Mouse (Mus musculus): ENCODE results near the gene 4632433K11Rik. TPM values are rescaled to one million over a fixed set of nuclear protein-coding genes. Genes with fewer than 3 reads are reported as not detected.
A peak's percentile ranks its signal among the peaks of the same experiment; 100 is the strongest.

Gene 4632433K11Rik
- total and polyA plus RNA-seq, 3 experiments = not detected

DNA sequence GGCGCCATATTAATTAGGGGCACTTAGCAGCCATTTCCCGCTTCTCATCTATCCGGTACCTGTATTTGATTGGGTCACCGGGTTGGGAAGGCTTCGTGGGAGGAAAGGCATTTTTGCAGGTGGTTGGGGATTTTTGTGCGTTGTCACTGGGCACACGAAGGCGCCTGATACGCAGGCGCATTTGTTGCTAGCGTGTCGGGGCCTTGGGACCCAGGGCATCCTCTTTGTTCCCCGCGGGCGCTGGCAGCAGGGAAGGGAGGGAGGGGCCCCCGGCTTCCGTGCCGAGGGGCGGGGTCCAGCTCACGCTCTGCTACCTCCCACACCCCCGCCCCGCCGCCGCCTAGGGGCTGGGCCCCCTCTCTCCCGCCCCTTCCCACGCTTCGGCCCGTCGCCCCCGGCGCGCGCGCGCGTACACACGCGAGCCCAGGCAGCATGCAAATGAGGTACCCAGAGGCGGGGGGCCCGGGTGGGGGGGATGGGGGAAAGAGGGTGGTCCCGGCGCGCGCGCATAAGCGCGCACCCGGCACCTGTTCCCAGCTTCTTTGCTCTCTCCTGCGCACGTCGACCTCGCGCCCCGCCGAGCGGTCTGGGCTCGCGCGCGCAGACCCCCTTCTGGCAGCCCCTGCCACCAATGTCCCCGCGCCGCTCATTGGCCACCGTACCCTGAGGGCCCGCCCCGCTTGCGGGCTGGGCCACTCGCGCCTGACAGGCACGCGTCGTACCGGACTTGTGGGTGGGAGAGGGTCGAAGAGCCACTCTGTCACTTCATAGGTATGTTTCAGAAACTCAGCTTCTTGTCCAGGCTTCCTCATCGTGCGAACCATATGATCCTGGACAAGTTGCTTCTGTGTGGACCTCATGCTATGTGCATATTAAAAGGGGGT, 18.6 kb upstream of the 4632433K11Rik start, which contains the start of gene Gm44973 (continued):
- peak; percentile 75 for TF ChIP-seq HCFC1 (IDR thresholded peaks at IDR 0.05; ENCODE audit: low read depth, low read length)
- no peak; the same call in 1 of the 2 replicates for TF ChIP-seq KAT2A (conservative IDR thresholded peaks at IDR 0.05; ENCODE audit: low read depth, low read length)
- no peak; the same call in 1 of the 2 replicates for TF ChIP-seq TCF12 (IDR thresholded peaks at IDR 0.05; ENCODE audit: low read depth, low read length)
- 0 out of 4 replicates have a peak, but pooled peaks of 1 of the 2 experiments have one; percentile 7 for TF ChIP-seq EP300 (IDR thresholded peaks at IDR 0.05; ENCODE audit: low read depth in 1 of 2, low read length in 2 of 2)

DNA sequence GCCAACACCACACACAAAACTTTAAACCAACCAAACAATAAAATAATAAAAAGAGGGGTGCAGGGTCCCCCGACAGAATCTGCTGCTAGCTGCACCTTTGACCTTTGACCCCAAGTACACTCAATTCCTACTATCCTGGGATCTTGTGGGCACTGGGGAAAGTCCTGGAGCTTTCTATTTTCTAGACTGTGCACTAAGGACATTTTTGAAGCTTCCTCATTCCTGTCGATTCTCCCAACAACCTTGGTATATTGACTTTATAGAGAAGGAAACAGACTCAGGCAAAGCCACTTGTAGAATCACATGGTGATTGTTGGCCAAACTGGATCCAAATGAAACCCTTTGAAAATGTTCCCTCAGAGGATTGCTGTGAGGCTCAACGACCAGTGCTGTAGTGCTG, 17.9 kb upstream of the 4632433K11Rik start:
- Histone ChIP-seq H3K9me3 (replicated peaks; ENCODE audit: insufficient read depth, low read length) (no peaks in the 10 kb centered on the region), H3K27me3 (ENCODE audit: control insufficient read depth in 1 of 2, insufficient read depth in 2 of 2, low read length in 2 of 2) (no peaks in the 10 kb centered on the region), H3K27ac (ENCODE audit: control insufficient read depth, low read depth, low read length) (peak overlapping the region; percentile 85), H3K79me2 (ENCODE audit: control insufficient read depth, insufficient read depth, low read length, poor library complexity) (peaks cover 9% of the 10 kb centered on the region), H3K4me1 (ENCODE audit: control insufficient read depth in 1 of 2, insufficient read depth in 2 of 2, low read length in 2 of 2) (peaks cover 5 to 14% of the 10 kb centered on the region in 2 experiments; a peak in 3 of 4 replicates), H3K9ac (ENCODE audit: control insufficient read depth, low read depth, low read length, poor library complexity, severe bottlenecking) (peak overlapping the region; percentile 75), H3K4me3 (ENCODE audit: control insufficient read depth in 1 of 2, insufficient read depth in 1 of 2, low read depth in 2 of 2, low read length in 2 of 2) (peak overlapping the region; percentile 60 to 88), H3K36me3 (ENCODE audit: control insufficient read depth in 1 of 2, insufficient read depth in 2 of 2, low read length in 2 of 2) (peaks cover 0 to 18% of the 10 kb centered on the region in 2 experiments; a peak in 2 of 4 replicates)
- DNase-seq (ENCODE audit: low read depth, low spot score) = peak; percentile 44
- TF ChIP-seq MAX (IDR thresholded peaks at IDR 0.05; ENCODE audit: low read length) (no peak), POLR2AphosphoS5 (IDR thresholded peaks at IDR 0.05; ENCODE audit: borderline replicate concordance, low read depth, low read length) (no peak), MYB (IDR thresholded peaks at IDR 0.05; ENCODE audit: low read depth, low read length) (no peak), GATA1 (IDR thresholded peaks at IDR 0.05; ENCODE audit: low read depth, low read length) (no peak), TCF12 (IDR thresholded peaks at IDR 0.05; ENCODE audit: low read depth, low read length) (no peak), CHD2 (IDR thresholded peaks at IDR 0.05; ENCODE audit: low read length) (no peak), NRF1 (IDR thresholded peaks at IDR 0.05; ENCODE audit: insufficient read depth, low read depth, low read length, poor library complexity, severe bottlenecking) (no peak), E2F4 (IDR thresholded peaks at IDR 0.05; ENCODE audit: borderline replicate concordance, low read depth, low read length) (no peak), RAD21 (IDR thresholded peaks at IDR 0.05; ENCODE audit: low read depth, low read length) (no peak), RCOR1 (IDR thresholded peaks at IDR 0.05; ENCODE audit: low read depth, low read length) (no peak), POLR2AphosphoS2 (IDR thresholded peaks at IDR 0.05; ENCODE audit: low read length) (no peak), USF1 (IDR thresholded peaks at IDR 0.05; ENCODE audit: low read depth, low read length) (no peak)

DNA sequence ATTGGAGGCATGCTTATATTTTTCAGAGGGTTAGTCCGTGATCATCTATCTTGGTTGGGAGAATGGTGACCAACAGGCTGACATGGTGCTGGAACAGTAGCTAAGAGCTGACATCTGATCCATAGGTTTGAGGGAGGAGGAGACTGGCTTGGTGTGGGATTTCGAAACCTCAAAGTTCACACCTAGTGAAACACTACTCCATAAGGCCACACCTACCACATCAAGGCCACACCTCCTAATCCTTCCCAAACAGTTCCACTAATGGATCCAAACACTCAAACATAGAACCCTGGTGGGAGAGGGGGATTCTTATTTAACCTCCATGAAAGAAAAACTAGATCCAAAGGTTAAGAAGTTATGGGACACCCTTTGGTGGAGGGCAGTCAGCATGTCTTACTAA, 17.0 kb upstream of the 4632433K11Rik start:
- TF ChIP-seq RAD21 (IDR thresholded peaks at IDR 0.05; ENCODE audit: low read depth, low read length) (no peak), ZNF384 (IDR thresholded peaks at IDR 0.05; ENCODE audit: low read depth, low read length) (no peak), MAZ (IDR thresholded peaks at IDR 0.05; ENCODE audit: low read depth, low read length) (no peak)
- H3K4me3 ChIP-seq (ENCODE audit: control insufficient read depth in 1 of 2, insufficient read depth in 1 of 2, low read depth in 2 of 2, low read length in 2 of 2) = no peak overlapping the region

More for the DNA sequence above, 17.0 kb upstream of the 4632433K11Rik start:
- no peak for DNase-seq (ENCODE audit: low read depth, low spot score)
- H3K27ac ChIP-seq (ENCODE audit: control insufficient read depth, low read depth, low read length) = no peak overlapping the region
- H3K9ac ChIP-seq (ENCODE audit: control insufficient read depth, low read depth, low read length, poor library complexity, severe bottlenecking) = no peak overlapping the region
- no peaks in the 10 kb centered on the region for H3K27me3 ChIP-seq (ENCODE audit: control insufficient read depth in 1 of 2, insufficient read depth in 2 of 2, low read length in 2 of 2)
- peaks cover 7 to 23% of the 10 kb centered on the region in 2 experiments; a peak in 3 of 4 replicates for H3K4me1 ChIP-seq (ENCODE audit: control insufficient read depth in 1 of 2, insufficient read depth in 2 of 2, low read length in 2 of 2)
- peaks cover 0 to 26% of the 10 kb centered on the region in 2 experiments; a peak in 2 of 4 replicates for H3K36me3 ChIP-seq (ENCODE audit: control insufficient read depth in 1 of 2, insufficient read depth in 2 of 2, low read length in 2 of 2)
- H3K9me3 ChIP-seq (replicated peaks; ENCODE audit: insufficient read depth, low read length) = no peaks in the 10 kb centered on the region
- H3K79me2 ChIP-seq (ENCODE audit: control insufficient read depth, insufficient read depth, low read length, poor library complexity) = peaks cover 18% of the 10 kb centered on the region
